Mouse (Mus musculus) neural tube, embryonic 14.5 days (tissue): ENCODE results near the gene Abcc9. TPM values are rescaled to one million over a fixed set of nuclear protein-coding genes. Genes with fewer than 3 reads are reported as not detected.

Experiments
- ATAC-seq: fragments of 200-750 bp; cut with Nextera tagmentation; 2 replicates; pipeline ENCODE4 v1.8.0; 2017; ENCODE audit warnings: low read depth, mild to moderate bottlenecking, moderate TSS enrichment, moderate library complexity
- H3K27ac ChIP-seq: fragments of 300-500 bp; sonication (generic); 2 replicates; pipeline ENCODE4 v1.5.1; 2014; ENCODE audit warnings: low read depth, mild to moderate bottlenecking, control low read depth, low read length, moderate library complexity, mixed read lengths
- H3K27me3 ChIP-seq: fragments of 300-500 bp; sonication (generic); 2 replicates; pipeline ENCODE4 v1.6.1; 2014; ENCODE audit warnings: low read length; ENCODE audit not compliant: control insufficient read depth, insufficient read depth
- H3K36me3 ChIP-seq: fragments of 300-500 bp; sonication (generic); 2 replicates; pipeline ENCODE4 v1.6.1; 2014; ENCODE audit warnings: low read length, mixed read lengths; ENCODE audit not compliant: control insufficient read depth, insufficient read depth
- H3K4me1 ChIP-seq: fragments of 300-500 bp; sonication (generic); 2 replicates; pipeline ENCODE4 v1.6.1; 2014; ENCODE audit warnings: low read length; ENCODE audit not compliant: control insufficient read depth, insufficient read depth
- H3K4me2 ChIP-seq: fragments of 300-500 bp; sonication (generic); 2 replicates; pipeline ENCODE4 v1.6.1; 2014; ENCODE audit warnings: mild to moderate bottlenecking, low read depth, low read length, control low read depth
- H3K4me3 ChIP-seq: fragments of 300-500 bp; sonication (generic); 2 replicates; pipeline ENCODE4 v1.5.1; 2014; ENCODE audit warnings: low read depth, low read length, control low read depth, mixed read lengths
- H3K9ac ChIP-seq: fragments of 300-500 bp; sonication (generic); replicated peaks from 2 replicates; pipeline ENCODE4 v1.6.1; 2014; ENCODE audit warnings: low read depth, mild to moderate bottlenecking, control low read depth, low read length, mixed read lengths
- H3K9me3 ChIP-seq: fragments of 300-500 bp; sonication (generic); 2 replicates; pipeline ENCODE4 v1.6.1; 2016; ENCODE audit warnings: low read length; ENCODE audit not compliant: control insufficient read depth
- WGBS: fragments of 180-500 bp; shearing (Covaris S2); extraction: QIAGEN DNeasy Blood & Tissue Kit; methylation state at CpG from one replicate; pipeline ENCODE4 v1.1.7; 2014; 5-methylcytosine and 5-hydroxymethylcytosine counted together
- polyA plus RNA-seq: library from polyadenylated mRNA; unstranded; fragments of >200 nt; fragmentation: Nextera tagmentation; extraction: Ambion mirVana; gene quantifications from 2 replicates; pipeline ENCODE4 v1.2.1, GENCODE M21; 2014

Abcc9 gene
- polyA plus RNA-seq, 1 experiment from 2014 or later, result 4.6 TPM

DNA sequence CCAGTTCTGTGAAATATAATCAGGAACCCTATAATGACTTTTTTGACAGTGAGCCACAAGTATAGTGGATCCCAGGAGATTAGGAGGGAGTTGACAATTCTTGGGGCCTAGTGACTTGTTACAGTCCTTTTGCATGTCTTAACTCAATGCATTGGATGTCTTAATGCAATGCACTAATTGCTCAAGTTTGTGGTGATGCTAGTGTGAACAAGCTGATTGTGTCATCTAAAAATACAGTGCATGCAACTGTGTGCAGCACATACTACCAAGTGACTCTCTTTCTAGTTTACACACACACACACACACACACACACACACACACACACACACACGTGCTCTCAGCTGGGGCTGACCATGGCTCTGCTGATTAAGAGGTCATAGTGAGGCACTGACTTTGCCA, 146.1 kb downstream of the Abcc9 start:
- WGBS, result 80% methylated on average over 1 of the region's 1 CpGs
- H3K27ac ChIP-seq, result no peak overlapping the region
- H3K4me2 ChIP-seq, result no peak overlapping the region
- H3K9me3 ChIP-seq, result no peaks in the 10 kb centered on the region
- no peaks in the 10 kb centered on the region for H3K36me3 ChIP-seq
- H3K4me1 ChIP-seq, result no peaks in the 10 kb centered on the region
- no peaks in the 10 kb centered on the region for H3K27me3 ChIP-seq
- no peak for ATAC-seq
- no peak overlapping the region for H3K4me3 ChIP-seq
- H3K9ac ChIP-seq, result no peak overlapping the region

DNA sequence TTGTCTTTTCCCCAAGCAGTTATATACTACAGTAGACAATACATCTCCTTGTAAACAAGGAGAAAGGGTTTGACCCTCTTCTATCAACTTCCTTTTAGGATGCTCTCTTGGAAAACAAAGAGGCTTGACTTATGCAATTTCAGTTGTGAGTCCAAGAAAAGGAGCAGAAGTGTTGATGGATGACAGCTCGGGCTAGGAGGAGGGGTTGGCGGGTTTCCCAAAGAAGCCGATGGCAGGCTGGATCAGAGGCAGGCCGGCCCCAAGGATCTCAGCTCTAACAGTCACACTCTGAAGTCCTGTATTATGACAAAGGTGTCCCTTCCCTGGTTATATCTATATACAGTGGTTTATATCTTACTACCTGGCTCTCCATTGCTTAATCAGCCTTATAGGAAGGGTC, 150.6 kb downstream of the Abcc9 start:
- Histone ChIP-seq H3K36me3 (no peaks in the 10 kb centered on the region), H3K9ac (no peak overlapping the region), H3K4me2 (no peak overlapping the region), H3K27me3 (no peaks in the 10 kb centered on the region), H3K27ac (no peak overlapping the region), H3K4me3 (no peak overlapping the region), H3K4me1 (no peaks in the 10 kb centered on the region), H3K9me3 (no peaks in the 10 kb centered on the region)
- ATAC-seq, result no peak
- WGBS, result 78% methylated on average over 4 of the region's 4 CpGs

DNA sequence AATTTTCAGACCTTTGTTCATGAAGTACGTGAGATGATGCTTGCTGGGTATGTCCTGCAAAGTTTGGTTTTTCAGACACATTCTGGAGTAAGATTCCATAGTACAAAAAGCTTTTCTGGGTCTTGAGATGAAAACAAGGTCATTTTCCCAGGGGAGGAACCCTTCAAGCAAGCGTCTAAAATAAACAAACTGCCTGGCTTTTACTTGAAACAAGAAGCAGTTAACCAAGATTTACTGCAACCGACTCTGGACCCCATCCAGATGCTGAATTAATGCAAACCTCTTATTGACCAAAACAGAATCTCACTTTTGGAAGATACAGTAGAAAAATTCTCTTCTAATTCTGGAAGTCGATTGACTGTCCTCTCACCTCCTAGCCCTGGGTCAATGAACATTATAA, 151.2 kb downstream of the Abcc9 start:
- 58% methylated on average over 4 of the region's 4 CpGs for WGBS
- no peak overlapping the region for H3K27ac ChIP-seq
- H3K9me3 ChIP-seq, result no peaks in the 10 kb centered on the region
- no peaks in the 10 kb centered on the region for H3K4me1 ChIP-seq
- no peak overlapping the region for H3K9ac ChIP-seq
- H3K4me2 ChIP-seq, result no peak overlapping the region
- no peak for ATAC-seq
- no peak overlapping the region for H3K4me3 ChIP-seq
- no peaks in the 10 kb centered on the region for H3K27me3 ChIP-seq
- no peaks in the 10 kb centered on the region for H3K36me3 ChIP-seq

DNA sequence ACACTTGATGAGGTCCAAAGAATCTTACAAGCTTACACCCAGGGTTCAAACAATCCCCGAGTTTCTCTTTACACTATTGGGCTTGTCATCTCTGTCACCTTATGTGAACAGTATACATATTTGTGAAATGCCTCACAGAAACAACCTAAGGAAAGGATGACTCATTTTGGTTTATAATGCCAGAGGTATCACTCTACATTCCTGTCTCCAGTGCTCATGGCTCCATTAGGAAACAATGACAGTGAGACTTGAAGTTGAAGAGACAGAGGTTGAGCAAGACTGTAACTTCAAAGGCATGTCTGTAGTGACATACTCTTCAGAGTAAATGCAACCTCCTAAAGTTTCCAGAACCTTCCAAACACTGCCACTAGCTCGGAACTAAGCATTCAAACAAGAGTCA, 153.7 kb downstream of the Abcc9 start:
- Histone ChIP-seq H3K9ac (no peak overlapping the region), H3K4me3 (no peak overlapping the region), H3K9me3 (no peaks in the 10 kb centered on the region), H3K36me3 (no peaks in the 10 kb centered on the region), H3K27ac (no peak overlapping the region), H3K4me1 (no peaks in the 10 kb centered on the region), H3K27me3 (no peaks in the 10 kb centered on the region), H3K4me2 (no peak overlapping the region)
- WGBS, result 83% methylated on average over 2 of the region's 2 CpGs
- ATAC-seq, result no peak

DNA sequence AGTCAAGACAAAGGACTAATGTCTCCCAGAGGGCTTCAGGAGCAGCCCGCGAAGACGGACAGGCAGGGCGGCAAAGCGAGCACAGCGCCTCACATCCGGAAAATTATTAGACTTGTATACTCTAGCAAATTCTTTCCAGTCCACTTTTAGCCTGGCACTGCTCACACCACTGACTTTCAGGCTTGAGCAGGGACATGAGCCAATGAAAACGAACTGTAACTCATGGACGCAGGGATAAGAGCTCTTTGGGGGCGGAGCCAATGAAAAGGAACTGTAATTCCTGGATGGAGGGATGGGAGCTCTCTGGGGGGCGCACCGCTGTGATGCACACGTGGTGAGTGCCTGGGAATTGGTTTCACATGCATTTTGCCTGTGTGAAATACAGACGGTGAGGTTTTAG, 157.0 kb downstream of the Abcc9 start:
- H3K9ac ChIP-seq, result no peak overlapping the region
- WGBS, result 49% methylated on average over 14 of the region's 14 CpGs
- H3K9me3 ChIP-seq, result no peaks in the 10 kb centered on the region
- ATAC-seq, result no peak
- no peaks in the 10 kb centered on the region for H3K27me3 ChIP-seq
- H3K4me3 ChIP-seq, result no peak overlapping the region
- no peak overlapping the region; the same call in 1 of the 2 replicates for H3K4me2 ChIP-seq
- no peak overlapping the region for H3K27ac ChIP-seq
- no peaks in the 10 kb centered on the region for H3K36me3 ChIP-seq
- no peaks in the 10 kb centered on the region for H3K4me1 ChIP-seq

DNA sequence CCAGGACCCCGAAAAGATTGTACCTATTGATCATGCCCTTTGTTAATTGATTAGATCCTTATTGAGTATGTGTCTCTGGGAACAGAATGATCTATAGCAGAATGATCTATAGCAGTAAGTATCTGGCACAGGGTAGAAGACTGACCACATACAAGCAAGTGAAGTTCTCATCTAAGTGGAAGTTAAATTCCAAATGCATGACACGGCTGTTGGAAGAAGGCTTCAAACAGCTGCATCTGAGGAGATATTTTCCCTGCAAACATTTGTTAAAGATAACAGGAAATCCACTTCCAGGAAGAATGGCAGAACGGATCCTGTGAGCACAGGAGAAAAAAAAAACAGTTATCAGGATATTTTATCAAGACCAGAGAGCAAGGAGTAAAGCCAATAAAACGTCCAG, 158.5 kb downstream of the Abcc9 start:
- no peak overlapping the region for H3K27ac ChIP-seq
- H3K4me3 ChIP-seq, result no peak overlapping the region
- no peaks in the 10 kb centered on the region for H3K9me3 ChIP-seq
- H3K4me2 ChIP-seq, result no peak overlapping the region
- H3K36me3 ChIP-seq, result no peaks in the 10 kb centered on the region
- H3K27me3 ChIP-seq, result no peaks in the 10 kb centered on the region
- no peaks in the 10 kb centered on the region for H3K4me1 ChIP-seq
- WGBS, result 77% methylated on average over 4 of the region's 4 CpGs
- H3K9ac ChIP-seq, result no peak overlapping the region
- no peak for ATAC-seq

DNA sequence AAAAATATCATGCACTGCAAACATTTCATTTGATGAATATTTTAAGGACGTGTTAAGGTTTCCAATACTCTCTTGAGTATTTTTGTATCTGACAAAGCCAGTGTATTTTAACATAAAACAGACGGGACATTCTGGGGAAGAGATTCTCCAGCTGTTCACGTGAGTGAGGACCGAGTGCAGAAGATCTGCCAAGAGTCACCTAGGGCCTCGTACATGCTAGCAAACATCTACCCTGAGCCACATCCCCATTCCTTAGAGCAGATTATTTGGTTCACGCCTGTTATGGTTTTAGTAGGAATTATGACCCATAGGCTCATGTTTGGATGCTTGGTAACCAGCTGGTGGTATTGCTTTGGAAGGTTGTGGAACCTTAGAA, 159.3 kb downstream of the Abcc9 start:
- Histone ChIP-seq H3K9ac (no peak overlapping the region), H3K4me3 (no peak overlapping the region), H3K36me3 (no peaks in the 10 kb centered on the region), H3K27ac (no peak overlapping the region), H3K4me2 (no peak overlapping the region), H3K4me1 (no peaks in the 10 kb centered on the region), H3K27me3 (no peaks in the 10 kb centered on the region), H3K9me3 (no peaks in the 10 kb centered on the region)
- 88% methylated on average over 6 of the region's 6 CpGs for WGBS
- no peak for ATAC-seq

DNA sequence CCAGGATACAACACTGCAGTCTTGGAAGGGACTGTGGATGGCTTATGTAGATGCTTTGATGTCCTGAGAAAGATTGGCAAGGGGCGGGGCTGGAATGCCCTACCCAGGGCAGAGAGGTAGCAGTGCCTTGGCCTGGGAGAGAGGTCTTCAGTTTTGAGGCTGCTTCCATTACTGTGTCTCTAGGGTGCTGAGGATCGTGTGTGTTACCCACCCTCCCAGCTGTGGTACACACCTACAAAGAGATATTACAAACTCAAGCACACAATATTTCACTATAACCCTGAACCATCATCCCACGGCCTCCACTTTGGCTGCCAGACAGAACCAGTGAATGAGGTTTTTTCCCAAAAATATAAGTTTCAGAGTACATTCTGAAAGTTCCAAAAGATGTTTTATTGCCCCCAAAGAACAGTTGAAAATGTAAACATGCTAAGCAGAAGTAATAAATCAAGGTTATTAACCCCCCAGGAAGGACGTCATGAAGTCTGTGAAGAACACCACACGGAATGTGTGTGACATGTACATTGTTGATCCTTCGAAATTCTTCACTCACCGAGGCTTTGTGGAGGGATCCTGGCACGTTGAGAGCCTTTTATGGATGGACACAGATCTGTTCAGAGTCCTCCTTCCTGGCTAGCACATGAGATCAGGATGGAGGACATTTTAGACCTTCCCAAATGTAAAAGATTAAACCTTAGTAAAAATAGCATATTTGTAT, 159.9 kb downstream of the Abcc9 start:
- ATAC-seq, result no peak
- H3K27ac ChIP-seq, result no peak overlapping the region
- H3K27me3 ChIP-seq, result no peaks in the 10 kb centered on the region
- no peaks in the 10 kb centered on the region for H3K9me3 ChIP-seq
- no peak overlapping the region for H3K4me2 ChIP-seq
- H3K4me1 ChIP-seq, result no peaks in the 10 kb centered on the region
- no peaks in the 10 kb centered on the region for H3K36me3 ChIP-seq
- no peak overlapping the region for H3K4me3 ChIP-seq
- 76% methylated on average over 8 of the region's 8 CpGs for WGBS
- no peak overlapping the region for H3K9ac ChIP-seq

DNA sequence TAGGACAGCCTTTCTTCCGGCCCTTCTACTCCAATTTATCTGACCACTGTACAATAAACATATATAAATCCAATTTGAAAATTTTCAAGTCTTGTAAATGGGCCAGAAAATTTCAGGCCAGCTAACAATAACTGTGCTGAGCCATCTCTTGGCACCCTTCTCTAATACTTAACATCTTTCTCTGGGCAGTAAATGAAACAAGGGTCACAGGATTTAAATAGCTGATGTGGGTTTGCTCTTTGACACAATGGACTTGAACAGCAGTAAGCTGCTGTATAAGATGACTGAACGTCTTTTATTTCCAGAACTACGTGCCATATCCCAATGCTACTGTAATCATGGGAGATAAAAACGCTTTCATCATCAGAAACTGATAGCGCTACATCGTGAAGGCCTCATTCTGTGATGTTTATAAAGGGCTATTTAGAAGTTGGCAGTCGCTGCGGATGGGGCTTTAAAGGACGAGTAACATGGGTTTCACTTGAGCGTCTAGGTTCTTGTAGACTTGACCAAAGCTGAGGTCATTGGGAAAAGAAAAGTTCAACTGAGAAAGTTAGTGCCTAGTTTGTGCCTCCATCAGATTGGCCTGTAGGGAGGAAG, 161.5 kb downstream of the Abcc9 start:
- Histone ChIP-seq H3K4me3 (no peak overlapping the region), H3K9ac (no peak overlapping the region), H3K9me3 (no peaks in the 10 kb centered on the region), H3K36me3 (no peaks in the 10 kb centered on the region), H3K27ac (no peak overlapping the region), H3K4me2 (no peak overlapping the region), H3K27me3 (no peaks in the 10 kb centered on the region), H3K4me1 (no peaks in the 10 kb centered on the region)
- no peak for ATAC-seq
- 89% methylated on average over 10 of the region's 10 CpGs for WGBS
